Mouse (Mus musculus): ENCODE measurements around the gene Espn.

Gene Espn

DNA sequence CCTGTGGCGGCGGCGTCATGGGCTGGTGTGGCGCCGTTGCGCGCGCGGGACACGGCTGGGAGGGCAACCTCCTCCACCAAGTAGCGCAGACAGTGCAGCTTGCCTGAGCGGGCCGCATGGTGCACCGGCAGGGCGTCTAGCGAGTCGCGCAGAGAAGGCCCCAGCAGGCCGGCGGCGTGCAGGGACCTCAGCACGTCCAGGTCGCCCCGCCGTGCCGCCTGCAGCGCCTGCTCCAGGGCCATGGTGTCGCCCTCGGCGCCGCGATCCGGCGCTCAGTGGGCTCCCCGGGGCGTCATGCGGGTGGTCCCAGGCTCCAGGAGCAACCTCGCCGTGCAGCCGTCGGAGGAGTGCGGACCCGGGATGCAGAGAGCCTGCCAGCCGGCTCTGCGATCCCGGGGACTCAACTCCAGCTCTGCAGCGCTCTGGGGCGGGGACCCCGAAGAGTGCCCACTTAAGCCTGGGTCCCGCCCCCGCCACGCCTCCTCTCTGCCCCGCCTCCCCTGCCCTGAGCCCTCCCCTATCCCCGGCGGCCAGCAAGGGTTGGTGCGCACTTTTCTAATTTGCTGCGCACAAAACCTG, at the start of gene Espn:
Gene Espn (minus strand): TSS at position 406 of the 579 bp plus-strand sequence.
- DNase-seq (ENCODE audit: low spot score in 2 of 2), result peak; percentile 54 to 74

DNA sequence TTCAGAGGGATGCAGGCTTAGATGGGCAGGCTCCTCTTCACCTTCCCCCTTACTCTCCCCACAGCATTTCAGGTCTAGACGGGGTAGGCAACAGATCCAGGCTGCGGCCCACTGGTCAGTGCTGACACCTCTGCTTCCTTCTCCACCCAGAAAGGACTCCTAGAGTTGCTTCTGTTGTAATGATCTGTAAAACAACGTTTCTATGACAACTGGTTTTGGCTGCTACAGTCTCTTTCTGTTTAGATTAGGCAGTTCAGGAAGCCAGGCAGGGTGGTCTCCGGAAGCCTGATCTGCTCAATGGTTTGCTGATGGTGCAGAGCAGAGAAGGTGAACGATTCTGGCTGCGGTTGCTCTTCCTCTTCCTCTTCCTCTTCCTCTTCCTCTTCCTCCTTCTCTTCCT, 49.3 kb upstream of the Espn start:
- DNase-seq (ENCODE audit: low spot score in 2 of 2), result no peak

DNA sequence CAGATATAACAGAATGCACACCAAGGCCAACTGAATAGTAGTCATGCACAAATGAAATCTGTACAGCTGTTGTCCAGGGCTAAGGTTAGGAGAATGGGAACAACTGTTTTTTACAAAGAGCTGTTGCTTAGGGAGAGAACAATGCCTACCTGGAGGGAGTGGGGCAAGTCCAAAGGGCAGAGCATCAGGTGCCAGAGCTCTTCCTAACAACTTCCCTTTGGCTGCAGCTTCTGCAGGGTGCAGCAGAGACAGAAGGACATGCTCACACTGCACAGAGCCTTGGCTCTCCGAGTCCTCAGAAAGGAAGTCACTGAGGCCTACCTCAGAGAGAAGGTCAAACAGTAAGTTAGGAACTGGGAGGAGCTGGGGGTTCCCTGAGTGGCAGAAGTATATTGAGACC, 47.4 kb upstream of the Espn start:
- no peak for DNase-seq (ENCODE audit: low spot score in 2 of 2)

DNA sequence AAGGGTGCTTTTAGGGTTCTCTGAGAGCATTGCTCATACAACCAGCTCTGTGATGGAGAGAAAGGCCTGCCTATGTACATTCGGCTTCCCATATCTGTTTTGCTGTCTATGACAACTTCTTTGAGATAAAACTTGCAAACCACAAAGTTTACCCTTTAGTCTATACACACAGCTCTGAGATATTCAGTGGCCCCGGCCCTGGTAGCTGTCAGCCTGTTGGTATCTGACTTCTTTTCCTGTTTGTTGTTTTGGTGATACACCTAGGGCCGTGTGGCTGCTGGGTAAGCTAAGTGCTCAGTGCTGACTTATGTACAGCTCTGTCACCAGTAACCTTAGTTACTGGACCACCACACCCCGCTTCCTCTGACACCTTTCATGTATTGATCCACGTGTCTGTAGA, 45.4 kb upstream of the Espn start:
- no peak for DNase-seq (ENCODE audit: low spot score in 2 of 2)

DNA sequence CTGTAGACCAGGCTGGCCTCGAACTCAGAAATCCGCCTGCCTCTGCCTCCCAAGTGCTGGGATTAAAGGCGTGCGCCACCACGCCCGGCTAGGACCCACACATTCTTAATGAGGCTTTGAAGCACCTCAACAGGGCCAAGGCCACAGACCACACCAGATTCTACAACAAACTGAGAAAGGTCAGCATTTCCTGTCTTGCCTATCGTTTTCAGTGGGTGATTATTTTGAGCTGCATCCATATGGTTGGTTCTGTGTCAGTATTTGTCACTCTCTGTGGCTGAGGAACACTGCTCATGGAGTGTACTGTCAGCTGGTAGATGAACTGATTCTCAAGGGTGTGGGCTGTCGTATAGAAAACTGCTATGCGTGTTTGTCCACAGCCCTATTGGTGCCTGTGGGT, 44.1 kb upstream of the Espn start:
- DNase-seq (ENCODE audit: low spot score in 2 of 2), result no peak

DNA sequence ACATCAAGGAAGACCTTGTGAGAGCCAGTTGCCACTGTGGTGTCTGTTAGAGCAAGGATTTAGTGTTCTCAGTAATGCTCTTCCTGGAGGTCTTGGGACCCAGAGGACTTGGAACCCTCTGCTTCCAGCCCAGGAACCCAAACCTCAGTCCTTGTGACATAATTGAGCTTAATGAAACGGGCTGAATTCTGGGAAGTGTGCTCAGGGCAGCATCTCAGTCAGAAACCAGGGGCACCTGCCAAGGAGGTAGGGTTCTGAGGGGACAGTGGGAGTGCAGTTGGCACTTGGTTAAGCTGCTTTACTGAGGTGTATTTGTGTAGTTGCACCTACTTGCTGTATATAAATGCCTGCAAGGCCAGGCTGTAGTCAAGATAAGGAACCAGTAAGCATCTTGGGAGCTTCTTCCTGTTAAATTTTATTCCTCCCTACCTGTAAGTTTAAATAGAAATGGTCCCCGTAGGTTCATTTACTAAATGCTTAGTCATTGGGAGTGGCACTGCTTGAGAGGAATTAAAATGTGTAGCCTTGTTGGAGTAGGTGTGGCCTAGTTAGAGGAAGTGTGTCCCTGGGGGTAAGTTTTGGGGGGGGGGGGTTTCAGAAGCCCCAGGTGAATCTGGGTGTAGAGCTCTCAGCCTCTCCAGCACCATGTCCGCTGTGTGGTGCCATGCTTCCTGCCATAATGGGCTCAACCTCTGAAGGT, 42.5 kb upstream of the Espn start:
- no peak for DNase-seq (ENCODE audit: low spot score in 2 of 2)

DNA sequence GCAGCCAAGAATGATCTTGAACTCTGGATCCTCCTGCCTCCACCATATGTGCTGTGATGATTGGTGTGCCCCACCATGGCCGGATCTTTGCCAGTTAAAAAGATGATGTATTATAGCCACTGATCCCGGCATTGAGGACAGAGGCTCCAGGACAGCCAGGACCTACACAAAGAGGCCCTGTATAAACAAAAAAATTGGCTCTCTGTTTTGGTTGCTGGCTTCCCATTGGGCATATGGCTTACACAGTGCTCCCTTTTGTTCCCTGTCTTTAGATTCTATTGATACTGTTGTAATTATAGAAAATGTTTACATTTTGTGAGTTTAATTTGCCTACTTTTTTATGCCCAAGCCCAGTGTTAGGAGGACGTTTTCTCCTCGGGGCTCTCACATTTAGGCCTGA, 40.4 kb upstream of the Espn start:
- no peak for DNase-seq (ENCODE audit: low spot score in 2 of 2)

DNA sequence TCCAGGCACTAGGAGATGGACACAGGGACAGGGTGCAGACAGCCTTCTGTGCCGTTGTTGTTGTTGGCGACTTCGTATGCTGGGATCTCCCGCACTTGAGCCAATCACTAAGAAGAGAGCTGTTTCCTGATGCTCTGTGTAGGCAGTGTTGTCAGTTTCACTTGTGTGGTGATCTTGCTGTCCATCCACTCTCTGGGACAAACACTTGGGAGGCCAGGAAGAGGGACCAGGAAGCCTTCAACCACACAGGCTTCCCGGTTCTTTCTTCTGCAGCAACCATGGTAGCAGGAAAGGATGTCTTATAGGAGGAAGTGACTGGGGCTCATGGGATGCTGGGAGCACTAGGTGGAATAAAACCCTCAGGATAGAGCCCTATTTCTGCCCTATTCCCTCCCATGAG, 38.5 kb upstream of the Espn start:
- no peak for DNase-seq (ENCODE audit: low spot score in 2 of 2)

DNA sequence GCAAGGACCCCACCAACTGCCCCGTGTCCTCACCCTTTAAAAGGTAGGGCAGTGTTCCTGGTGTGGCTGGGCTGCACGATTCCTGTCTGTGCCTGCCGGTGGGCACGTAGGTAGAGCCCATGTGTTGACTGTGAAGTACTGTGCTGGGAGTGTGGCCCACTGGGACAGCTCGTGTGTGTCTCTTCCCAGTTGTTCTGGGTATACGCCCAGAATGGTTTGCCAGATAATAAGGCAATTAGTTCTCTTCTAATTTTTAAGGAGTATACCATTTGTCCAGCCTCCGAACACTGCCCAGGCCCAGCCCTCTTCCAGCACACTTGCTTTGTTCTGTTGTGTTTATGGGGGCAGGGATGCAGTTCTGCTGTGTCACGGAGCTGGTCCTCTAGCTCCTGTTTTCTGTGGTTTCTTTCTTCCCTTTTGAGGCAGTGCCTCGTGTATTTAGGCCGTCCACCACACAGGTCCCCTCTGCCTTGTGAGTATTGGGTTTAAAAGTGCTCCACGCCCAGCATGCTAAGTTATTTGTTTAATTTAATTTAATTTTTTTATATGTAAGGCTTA, 38.0 kb upstream of the Espn start:
- no peak for DNase-seq (ENCODE audit: low spot score in 2 of 2)

DNA sequence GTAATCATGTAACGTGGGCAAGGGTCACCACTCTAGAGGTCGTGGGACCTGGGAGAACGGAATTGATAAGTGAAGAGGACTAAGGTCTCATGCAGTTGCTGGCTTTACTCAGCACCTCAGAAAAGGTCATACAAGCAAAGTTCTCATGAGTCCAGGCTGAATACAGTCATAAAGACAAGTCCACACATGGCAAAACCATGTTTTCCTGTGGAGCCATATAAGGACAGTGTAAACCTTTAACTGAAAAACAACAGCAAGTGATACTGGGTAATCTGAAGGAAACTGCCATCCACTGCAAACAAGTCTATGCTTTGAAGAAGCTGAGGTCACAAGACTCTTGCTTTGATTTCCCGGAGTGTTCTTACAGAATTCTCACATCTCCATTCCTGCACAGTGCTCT, 37.5 kb upstream of the Espn start:
- no peak for DNase-seq (ENCODE audit: low spot score in 2 of 2)

DNA sequence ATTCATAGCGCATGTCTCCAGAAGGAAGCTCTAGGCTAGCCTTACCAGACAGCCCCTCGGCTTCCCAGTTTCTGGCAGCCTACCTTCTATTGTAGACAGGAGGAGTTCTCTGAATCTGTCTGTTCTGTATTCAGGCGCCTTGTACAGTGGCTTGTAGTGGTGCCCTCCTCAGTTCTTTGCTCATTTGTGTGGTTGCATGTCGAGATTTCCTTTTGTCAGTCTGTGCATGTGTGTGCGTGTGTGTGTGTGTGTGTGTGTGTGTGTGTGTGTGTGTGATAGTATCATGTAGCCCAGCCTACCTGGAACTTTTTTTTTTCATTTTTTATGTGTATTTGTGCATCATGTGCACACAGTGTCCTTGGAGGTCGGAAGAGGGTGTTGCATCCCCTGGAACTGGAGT, 36.9 kb upstream of the Espn start:
- no peak for DNase-seq (ENCODE audit: low spot score in 2 of 2)

DNA sequence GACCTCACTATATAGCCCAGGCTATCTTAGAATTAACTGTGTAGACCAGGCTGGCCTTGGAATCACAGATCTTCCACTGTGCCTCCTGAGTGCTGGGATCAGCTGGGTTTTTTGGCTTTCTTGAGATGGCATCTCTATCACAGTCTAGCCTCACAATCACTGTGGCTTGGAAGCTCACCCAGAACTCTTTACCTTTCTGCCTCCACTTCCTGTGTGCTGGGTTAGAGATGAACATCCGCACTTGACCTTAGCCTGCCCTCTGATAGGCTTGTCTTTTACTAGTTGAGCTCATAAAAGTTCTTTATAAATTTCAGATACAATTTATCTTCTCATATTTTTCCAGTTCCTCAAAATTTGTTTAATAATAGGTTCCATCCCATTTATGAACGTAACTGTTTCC, 36.5 kb upstream of the Espn start:
- DNase-seq (ENCODE audit: low spot score in 2 of 2), result no peak

DNA sequence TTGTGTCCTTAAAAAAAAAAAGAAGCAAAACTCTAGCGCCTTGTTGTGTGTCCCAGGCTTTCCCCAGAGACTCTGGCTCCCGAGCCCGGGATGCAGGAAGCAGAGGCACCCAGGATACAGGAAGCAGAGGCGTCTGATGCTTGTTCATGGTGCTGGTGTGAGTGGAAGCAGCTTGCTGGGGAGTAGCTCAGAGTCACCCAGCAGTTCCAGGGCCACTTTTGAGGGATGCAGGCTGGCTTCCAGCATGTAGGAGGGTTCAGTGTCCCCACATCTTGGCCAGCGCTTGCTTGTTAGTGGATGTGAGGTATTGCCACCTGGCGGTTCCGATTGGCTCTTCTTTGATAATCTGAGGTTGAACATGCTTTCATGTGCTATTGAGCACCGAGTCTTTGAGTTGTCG, 35.0 kb upstream of the Espn start:
- DNase-seq (ENCODE audit: low spot score in 2 of 2), result no peak

DNA sequence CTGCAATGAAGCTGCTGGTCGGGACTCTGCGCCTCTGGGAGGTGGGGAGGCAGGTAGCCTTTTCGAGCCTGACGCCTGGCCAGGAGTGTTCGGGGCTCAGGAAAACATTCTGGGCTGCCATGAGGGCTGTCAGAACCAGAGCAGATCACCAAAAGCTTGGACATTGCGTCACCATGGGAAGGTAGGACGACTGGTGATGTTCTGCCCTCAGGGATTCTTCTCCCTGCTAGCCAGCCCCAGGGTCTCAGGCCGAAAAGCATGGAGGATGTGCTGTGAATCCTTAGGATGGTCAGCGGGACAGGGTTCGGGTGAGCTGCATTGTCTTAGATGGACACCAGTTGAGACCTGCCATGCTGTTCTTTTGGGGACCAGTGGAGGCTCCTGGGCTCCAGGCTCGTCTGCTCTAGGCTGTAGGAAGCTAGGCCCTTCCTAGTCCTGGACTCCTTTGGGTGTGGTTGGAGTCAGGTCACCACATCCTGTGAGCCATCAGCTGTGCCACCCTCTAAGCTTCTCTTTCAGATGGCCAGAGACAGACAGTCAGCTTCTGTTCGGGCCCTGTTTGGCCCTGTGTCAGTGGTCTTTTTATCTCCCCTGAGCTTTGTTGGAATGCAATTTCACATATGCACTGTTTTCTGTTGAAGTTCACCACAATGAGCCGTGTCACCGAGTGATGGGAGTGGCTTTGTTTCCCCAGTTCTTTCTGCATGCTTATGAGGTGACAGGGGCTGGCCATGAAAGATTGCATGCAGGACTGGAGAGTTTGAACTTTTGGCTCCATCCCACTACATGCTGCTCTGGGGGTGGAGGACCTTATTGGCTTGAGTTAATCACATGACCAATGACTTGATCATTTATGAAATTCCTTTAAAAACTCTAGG, 34.3 kb upstream of the Espn start:
- DNase-seq (ENCODE audit: low spot score in 2 of 2), result no peak

DNA sequence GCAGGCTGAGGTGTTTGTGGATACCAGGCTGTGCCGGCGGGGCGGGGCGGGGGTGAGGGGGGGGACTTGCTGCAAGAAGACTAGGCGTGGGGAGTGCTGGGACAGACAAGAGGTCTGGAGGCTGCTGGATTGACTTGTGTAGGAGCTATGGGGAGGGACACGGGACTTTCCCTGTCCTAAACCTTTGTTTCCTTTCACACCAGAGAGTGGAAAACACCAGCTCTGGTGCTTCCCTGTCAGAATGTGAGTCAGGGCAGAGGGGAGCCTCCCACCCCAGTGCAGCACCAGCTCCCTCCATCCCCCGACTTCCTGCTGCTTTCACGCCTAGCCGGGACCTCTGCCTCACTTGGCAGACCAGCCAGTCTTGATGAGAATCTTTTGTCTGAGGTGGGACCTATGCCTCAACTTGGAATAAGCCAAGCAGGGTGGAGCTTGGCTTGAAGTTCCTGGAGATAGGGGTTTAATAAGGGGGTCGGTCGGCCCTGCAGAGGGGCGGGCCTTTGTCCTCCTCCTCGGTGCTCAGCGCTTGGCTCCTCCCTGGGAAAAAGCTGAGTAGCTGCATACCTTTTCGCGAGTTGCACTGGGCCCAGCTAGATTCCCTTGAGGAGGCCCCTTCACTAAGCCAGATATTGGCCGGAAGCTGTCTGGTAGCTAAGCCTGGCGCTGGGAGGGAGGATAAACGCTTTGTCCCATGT, 33.5 kb upstream of the Espn start:
- DNase-seq (ENCODE audit: low spot score in 2 of 2), result peak; percentile 74 to 76

DNA sequence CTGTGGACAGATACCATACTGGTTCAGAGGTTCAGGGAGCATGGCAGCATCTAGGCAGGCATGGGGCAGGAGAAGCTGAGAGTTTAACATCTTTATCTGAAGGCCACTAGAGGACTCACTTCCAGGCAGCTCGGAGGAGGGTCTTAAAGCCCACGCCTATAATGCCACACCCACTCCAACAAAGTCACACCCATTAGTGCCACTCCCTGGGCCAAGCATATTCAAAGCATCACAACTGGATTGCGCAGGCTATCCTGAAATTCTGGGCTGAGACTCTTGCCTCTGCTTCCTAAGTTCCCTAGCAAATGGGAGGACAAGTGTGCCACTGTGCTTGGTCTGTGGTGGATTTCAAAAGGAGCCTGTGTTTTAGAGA, 33.0 kb upstream of the Espn start:
- DNase-seq (ENCODE audit: low spot score in 2 of 2), result no peak

DNA sequence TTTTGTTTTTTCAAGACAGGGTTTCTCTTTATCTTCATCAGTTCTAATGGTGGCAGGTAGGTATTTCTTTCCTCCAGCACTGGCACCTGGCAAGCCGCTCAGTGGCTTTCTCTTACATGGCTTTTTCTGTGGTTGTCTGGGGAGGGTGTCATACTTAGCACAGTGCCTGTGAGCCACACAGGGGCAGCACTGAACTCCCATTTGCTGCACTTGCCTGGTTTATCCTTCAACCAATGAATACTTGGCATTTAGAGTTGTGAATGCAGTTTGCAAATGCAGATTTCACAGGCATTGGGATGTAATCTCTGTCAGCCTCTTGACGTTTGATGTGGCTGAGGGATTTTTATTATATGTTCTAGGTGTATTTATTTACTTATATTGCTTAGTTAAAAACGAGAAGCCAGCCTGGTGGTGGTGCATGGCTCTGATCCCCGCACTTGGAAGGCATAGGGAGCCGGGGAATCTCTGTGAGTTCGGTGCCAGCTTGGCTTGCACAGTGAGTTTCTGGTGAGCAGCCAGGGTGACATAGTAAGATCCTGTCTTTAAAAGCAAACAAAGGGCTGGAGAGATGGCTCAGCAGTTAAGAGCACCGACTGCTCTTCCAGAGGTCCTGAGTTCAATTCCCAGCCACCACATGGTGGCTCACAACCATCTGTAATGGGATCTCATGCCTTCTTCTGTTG, 32.3 kb upstream of the Espn start:
- DNase-seq (ENCODE audit: low spot score in 2 of 2), result no peak

DNA sequence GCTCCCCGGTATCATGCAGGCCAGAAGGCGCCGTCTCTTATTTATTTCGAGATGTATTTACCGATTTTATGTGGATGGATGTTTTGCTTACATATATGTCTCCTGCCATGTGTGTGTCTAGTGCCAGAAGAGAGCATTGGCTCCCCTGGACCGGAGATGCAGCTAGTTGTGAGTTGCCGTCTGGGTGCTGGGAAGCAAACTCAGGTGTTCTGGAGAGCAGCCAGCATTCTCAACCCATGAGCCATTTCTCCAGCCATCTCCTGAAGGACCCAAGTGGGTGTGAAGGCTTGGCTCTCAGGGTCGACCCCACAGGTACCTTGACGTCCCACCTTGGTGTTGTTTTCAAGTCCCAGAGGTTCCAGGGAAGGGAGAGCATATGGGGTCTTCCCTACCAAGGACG, 30.0 kb upstream of the Espn start:
- DNase-seq (ENCODE audit: low spot score in 2 of 2), result no peak

DNA sequence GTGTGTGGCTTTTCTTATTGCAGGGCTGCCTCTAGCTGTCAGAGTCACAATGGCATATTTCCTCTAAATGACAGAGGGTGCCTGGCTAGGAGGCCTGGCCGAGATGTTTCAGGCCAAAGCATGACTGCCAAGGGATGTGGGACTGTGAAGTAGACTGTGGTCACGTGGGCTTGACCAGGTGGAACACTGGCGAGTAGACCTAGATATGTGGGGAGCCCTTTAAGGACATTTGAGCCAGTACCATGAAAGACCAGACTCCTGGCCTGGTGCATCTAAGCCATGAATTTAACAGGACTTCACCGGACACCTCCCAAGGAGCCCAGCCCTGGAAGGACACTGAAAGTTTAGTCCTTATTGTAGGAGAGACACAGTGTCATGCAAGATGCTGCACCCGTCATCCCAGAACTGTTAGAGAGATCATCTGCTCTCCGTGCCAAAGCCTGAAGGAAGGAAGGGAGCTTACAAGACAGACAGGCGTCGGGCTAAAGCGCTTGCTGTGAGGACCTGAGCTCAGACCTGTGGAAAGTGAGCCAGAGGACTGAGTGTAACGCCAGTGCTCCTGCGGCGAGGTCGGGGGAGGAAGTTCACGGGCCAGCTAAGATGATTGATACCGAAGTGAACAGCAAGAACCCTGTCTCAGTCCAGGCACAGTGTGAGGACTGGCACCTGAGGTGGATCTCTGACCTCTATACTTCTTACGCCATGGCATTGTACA, 27.9 kb upstream of the Espn start:
- DNase-seq (ENCODE audit: low spot score in 2 of 2), result no peak

DNA sequence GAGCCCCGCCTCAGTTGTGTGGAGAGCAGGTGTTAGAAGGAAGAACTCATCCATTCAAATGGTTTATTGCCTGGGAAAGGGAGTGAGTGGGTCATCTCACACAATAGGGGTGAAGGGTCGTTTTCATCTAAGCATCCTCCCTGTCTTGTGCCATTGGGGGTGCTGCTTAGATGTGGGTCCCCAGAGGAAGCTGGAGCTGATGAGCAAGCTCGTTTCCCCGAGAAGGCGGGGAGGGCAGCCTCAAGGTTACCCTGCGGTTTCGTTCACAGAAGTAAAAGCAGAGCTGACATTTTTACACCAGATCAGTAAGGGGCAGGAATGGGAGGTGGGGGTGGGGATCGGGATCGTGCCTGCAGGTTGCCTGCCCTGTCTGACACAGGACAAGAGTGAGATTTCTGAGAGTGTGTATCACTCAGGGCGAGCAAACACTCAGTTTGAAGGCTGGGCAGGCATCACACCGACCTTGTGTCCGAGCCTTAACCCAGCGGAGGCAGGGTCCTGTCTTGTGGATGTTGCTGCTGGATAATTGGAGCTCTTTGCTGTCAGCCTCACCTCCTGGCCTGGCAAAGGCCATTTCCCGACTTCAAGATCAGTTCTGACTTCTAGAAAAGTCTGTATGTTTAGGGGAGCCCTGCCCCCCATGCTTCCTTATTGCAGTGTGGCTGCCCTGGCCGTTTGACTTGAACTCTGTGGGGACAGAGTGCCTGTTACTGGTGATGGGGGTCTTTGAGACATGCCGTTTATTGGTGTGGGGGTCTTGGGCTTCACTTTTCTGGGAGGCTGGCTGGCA, 26.9 kb upstream of the Espn start:
- DNase-seq (ENCODE audit: low spot score in 2 of 2), result no peak
